Mouse (Mus musculus) heart, embryonic 16.5 days (tissue): ENCODE data around the gene Tmem243. TPM values are rescaled to one million over a fixed set of nuclear protein-coding genes. Genes with fewer than 3 reads are reported as not detected.
"Not testable (repeated sequence)": the region's sequence is repeated elsewhere in the genome, so short reads cannot be mapped to it uniquely, and the experiment has no call there.

Experiments used
- ATAC-seq: fragments of 200-750 bp; cut with Nextera tagmentation; replicated peaks from 2 replicates; pipeline ENCODE4 v1.8.0; 2017; ENCODE audit warnings: moderate number of reproducible peaks; ENCODE audit not compliant: insufficient read depth, low FRiP score; ENCODE audit errors: extremely low read depth
- H3K27ac ChIP-seq: fragments of 300-500 bp; sonication (generic); 2 replicates; pipeline ENCODE4 v1.5.1; 2014; ENCODE audit warnings: mild to moderate bottlenecking, low read length, control low read depth, moderate library complexity
- H3K27me3 ChIP-seq: fragments of 300-500 bp; sonication (generic); 2 replicates; pipeline ENCODE4 v1.6.1; 2014; ENCODE audit warnings: low read length, mixed read lengths; ENCODE audit not compliant: control insufficient read depth, insufficient read depth
- H3K36me3 ChIP-seq: fragments of 300-500 bp; sonication (generic); 2 replicates; pipeline ENCODE4 v1.6.1; 2014; ENCODE audit not compliant: control insufficient read depth, insufficient read depth
- H3K4me1 ChIP-seq: fragments of 300-500 bp; sonication (generic); 2 replicates; pipeline ENCODE4 v1.6.1; 2014; ENCODE audit warnings: low read length, mixed read lengths; ENCODE audit not compliant: control insufficient read depth, insufficient read depth
- H3K4me2 ChIP-seq: fragments of 300-500 bp; sonication (generic); 2 replicates; pipeline ENCODE4 v1.6.1; 2014; ENCODE audit warnings: low read depth, mild to moderate bottlenecking, control low read depth, low read length
- H3K4me3 ChIP-seq: fragments of 300-500 bp; sonication (generic); 2 replicates; pipeline ENCODE4 v1.5.1; 2014; ENCODE audit warnings: mild to moderate bottlenecking, control low read depth, low read length
- H3K9ac ChIP-seq: fragments of 300-500 bp; sonication (generic); 2 replicates; pipeline ENCODE4 v1.6.1; 2014; ENCODE audit warnings: low read length, control low read depth
- H3K9me3 ChIP-seq: fragments of 300-500 bp; sonication (generic); replicated peaks from 2 replicates; pipeline ENCODE4 v1.6.1; 2016; ENCODE audit warnings: low read length; ENCODE audit not compliant: control insufficient read depth
- WGBS: fragments of 180-500 bp; shearing (Covaris S2); extraction: QIAGEN DNeasy Blood & Tissue Kit; methylation state at CpG from one replicate; pipeline ENCODE4 v1.1.7; 2014; 5-methylcytosine and 5-hydroxymethylcytosine counted together
- polyA plus RNA-seq: library from polyadenylated mRNA; unstranded; fragments of >200 nt; fragmentation: Nextera tagmentation; extraction: Ambion mirVana; gene quantifications from 2 replicates; pipeline ENCODE4 v1.2.1, GENCODE M21; 2015

Tmem243 gene
- polyA plus RNA-seq, 1 experiment from 2014 or later = 10.4 TPM

DNA sequence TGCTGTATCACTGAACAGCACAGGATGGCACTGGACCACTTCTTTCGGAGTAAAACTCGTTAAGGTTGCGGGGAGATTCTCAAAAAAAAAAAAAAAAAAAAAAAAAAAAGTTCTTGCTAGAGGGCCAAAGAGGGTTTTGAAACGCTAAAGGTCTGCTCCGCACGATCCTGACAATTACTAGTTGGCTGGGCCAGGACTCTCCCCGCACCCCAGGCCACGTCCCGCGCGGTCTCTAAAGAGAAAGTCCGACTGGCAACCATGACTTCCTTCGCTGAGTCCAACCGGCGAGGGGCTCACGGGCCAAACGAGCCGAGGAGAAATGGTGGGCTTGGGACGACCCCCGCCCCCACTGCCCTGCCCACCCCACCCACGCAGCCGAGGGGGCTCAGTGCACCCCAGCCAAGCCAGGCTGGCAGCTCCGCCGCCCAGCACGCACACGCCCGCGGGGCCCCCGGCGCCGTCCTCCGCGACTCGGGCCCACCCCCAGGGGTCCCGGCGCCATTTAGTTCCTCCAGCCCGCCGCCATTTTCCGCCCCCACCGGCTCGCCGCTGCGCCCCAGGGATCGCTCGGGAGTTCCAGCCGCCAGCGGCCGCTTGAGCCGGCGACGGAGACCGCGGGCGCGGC is 60.5 kb downstream of the Tmem243 start:
- peak overlapping the region; percentile 99 for H3K27ac ChIP-seq
- no peaks in the 10 kb centered on the region for H3K9me3 ChIP-seq
- H3K36me3 ChIP-seq = no peaks in the 10 kb centered on the region
- peak overlapping the region; percentile 75 for H3K4me2 ChIP-seq
- H3K4me1 ChIP-seq = peaks cover 16% of the 10 kb centered on the region
- 2% methylated on average over 50 of the region's 55 CpGs for WGBS
- H3K27me3 ChIP-seq = no peaks in the 10 kb centered on the region
- H3K9ac ChIP-seq = peak overlapping the region; percentile 98
- peak; percentile 64 for ATAC-seq
- H3K4me3 ChIP-seq = peak overlapping the region; percentile 96

DNA sequence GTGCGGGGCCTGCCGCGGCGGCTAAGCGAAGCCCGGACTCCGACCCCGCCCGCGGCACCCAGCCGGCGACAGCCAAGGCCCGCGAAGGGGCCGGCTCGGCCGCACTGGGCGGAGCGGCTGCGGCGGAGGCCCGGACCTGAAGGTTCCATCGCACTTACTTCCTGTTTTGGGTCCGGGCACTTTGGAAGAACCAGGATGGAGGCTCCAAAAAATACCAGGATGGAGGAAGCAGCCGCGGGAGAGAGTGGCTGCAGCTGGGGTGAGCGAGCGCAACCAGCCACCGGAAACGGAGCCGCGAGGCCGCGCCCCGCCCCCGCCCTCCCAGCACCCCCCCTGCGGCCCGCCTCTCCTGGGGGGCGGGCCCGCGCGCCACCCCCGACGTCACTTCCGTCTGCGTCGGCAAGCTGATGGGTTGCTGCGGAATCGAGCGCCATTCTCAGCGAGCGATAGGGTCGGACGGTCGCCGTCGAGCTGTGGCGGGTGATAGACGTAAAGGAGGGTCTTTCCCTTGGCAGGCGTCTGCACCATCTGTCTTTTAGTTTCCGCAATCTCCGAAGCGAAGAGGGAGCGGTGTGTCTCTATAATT is 61.1 kb downstream of the Tmem243 start, which contains the start of gene Dmtf1:
Gene Dmtf1 (minus strand): TSS at position 321 of the 586 bp plus-strand sequence.
- Histone ChIP-seq H3K4me3 (peak within 1 kb of the TSS; percentile 96), H3K9me3 (no peaks in the 10 kb centered on the region), H3K4me1 (peaks cover 15% of the 10 kb centered on the region), H3K4me2 (peak within 1 kb of the TSS; percentile 79), H3K36me3 (no peaks in the 10 kb centered on the region), H3K27me3 (no peaks in the 10 kb centered on the region), H3K27ac (peak within 1 kb of the TSS; percentile 99), H3K9ac (peak within 1 kb of the TSS; percentile 98)
- 0% methylated on average over 61 of the region's 64 CpGs for WGBS
- peak; percentile 98 for ATAC-seq

DNA sequence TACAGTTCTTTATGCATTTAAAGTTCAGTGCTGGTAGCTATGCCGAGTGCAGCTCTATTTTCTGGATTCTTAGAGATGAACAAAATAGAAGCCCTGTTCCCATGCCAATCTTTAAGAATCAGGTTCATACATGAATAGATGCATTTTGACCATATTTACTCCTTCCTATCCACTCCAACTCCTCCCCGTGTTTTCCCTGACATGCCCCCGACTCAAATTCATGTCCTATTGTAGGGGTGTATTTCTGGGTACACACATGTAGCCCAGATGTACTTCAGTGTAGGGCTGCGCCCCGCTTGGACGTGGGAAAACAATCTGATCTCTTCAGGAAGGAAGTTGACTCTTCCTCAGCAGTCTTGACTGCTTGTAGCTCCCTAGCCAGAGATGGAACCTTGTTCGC is 61.6 kb downstream of the Tmem243 start:
- Histone ChIP-seq H3K9me3 (no peaks in the 10 kb centered on the region), H3K4me3 (peak overlapping the region; percentile 96), H3K36me3 (no peaks in the 10 kb centered on the region), H3K4me1 (peaks cover 10% of the 10 kb centered on the region), H3K9ac (peak overlapping the region; percentile 66), H3K27me3 (no peaks in the 10 kb centered on the region), H3K4me2 (peak overlapping the region; percentile 79), H3K27ac (peak overlapping the region; percentile 79)
- 7% methylated on average over 7 of the region's 7 CpGs for WGBS
- no peak; the same call in 1 of the 2 replicates for ATAC-seq

DNA sequence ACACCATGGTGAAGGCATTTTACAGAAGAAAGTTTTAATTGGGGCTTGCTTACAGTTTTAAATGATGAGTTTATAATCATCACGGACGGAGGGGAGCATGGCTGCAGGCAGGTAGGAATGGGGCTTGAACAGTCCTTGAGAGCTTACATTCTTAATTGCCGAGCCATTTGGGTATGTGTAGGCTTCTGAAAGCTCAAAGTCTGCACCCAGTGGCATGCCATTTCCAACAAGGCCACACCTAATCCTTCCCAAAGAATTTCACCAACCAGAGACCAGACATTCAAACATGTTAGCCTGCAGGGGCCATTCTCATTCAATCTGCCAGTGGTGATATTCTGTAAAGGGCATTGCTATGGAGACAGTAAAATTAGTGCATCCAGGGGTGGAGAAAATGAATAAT is 62.9 kb downstream of the Tmem243 start:
- no peaks in the 10 kb centered on the region for H3K36me3 ChIP-seq
- no peak overlapping the region for H3K4me3 ChIP-seq
- no peak overlapping the region for H3K27ac ChIP-seq
- H3K9ac ChIP-seq = no peak overlapping the region
- no peak overlapping the region for H3K4me2 ChIP-seq
- H3K4me1 ChIP-seq = peaks cover 9% of the 10 kb centered on the region
- no peak for ATAC-seq
- H3K9me3 ChIP-seq = no peaks in the 10 kb centered on the region
- WGBS = 89% methylated on average over 3 of the region's 3 CpGs
- no peaks in the 10 kb centered on the region for H3K27me3 ChIP-seq

DNA sequence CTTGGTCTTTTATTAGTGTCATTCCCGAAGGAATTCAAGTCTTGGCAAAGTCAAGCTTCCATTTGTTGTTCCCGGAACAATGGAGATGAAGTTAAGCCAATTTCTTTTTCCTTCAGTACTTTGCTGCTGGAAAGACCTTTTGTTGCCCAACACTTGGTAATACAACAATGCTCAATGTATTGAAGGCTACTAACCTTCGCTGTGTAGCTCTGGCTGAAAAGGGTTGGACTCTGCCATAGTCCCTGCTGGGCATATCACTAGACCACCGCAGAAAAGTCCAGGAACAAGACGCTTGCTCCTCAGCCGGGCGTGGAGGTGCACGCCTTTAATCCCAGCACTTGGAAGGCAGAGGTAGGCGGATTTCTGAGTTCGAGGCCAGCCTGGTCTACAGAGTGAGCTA is 64.7 kb downstream of the Tmem243 start:
- H3K4me2 ChIP-seq, H3K36me3 ChIP-seq, H3K4me3 ChIP-seq, H3K27ac ChIP-seq, H3K4me1 ChIP-seq, H3K27me3 ChIP-seq, H3K9ac ChIP-seq, ATAC-seq, H3K9me3 ChIP-seq: not testable (repeated sequence)
- WGBS = 83% methylated on average over 10 of the region's 10 CpGs

DNA sequence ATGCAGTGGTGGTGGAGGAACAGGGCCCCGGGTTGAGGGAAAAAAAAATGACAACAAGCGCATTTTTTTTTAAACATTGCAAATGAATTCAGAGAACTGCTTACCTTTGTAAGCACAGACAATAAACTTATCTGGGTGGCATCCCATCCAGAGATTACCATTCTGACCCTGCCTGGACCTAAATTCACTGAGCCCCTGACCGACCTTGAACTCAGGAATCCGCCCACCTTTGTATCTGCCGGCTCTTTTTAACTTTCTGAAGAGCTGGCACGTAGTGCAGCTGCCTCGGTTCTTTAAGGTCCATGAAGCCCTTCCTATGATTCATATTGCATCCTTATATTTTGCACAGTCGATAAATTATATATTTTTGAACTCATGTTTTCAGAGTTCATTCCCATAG is 65.9 kb downstream of the Tmem243 start:
- 67% methylated on average over 8 of the region's 8 CpGs for WGBS

DNA sequence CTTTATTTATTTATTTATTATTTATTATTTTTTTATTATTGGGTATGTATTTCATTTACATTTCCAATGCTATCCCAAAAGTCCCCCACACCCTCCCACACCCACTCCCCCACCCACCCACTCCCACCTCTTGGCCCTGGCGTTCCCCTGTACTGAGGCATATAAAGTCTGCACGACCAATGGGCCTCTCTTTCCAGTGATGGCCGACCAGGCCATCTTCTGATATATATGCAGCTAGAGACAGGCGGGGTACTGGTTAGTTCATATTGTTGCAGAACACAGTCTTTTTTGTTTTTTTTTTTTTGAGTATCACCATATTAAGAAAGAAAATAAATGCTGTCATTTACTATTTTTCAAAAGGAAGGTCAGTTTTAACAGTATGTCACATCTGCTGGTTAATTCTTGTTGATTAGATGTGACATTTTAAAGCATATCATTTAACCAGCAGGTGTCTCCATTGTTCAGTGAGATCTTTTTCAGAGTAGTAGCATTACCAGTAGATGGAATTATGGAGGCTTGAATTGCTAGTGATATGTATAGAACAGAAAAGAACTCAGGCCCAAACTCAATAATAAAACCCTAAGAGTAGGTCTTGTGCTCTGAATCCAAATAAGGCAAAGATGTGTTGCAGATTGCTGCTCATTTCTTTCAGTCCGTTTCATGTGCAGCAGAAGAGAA is 69.0 kb downstream of the Tmem243 start:
- H3K36me3 ChIP-seq, ATAC-seq, H3K4me3 ChIP-seq, H3K27ac ChIP-seq, H3K4me2 ChIP-seq, H3K4me1 ChIP-seq, H3K9ac ChIP-seq, H3K27me3 ChIP-seq, H3K9me3 ChIP-seq: not testable (repeated sequence)
- WGBS = 86% methylated on average over 4 of the region's 5 CpGs

More for the DNA sequence above, 65.9 kb downstream of the Tmem243 start:
- Histone ChIP-seq H3K27ac (no peak overlapping the region), H3K4me3 (no peak overlapping the region), H3K4me1 (peaks cover 5% of the 10 kb centered on the region), H3K9ac (no peak overlapping the region), H3K9me3 (no peaks in the 10 kb centered on the region), H3K4me2 (no peak overlapping the region), H3K27me3 (no peaks in the 10 kb centered on the region), H3K36me3 (no peaks in the 10 kb centered on the region)
- ATAC-seq = no peak

DNA sequence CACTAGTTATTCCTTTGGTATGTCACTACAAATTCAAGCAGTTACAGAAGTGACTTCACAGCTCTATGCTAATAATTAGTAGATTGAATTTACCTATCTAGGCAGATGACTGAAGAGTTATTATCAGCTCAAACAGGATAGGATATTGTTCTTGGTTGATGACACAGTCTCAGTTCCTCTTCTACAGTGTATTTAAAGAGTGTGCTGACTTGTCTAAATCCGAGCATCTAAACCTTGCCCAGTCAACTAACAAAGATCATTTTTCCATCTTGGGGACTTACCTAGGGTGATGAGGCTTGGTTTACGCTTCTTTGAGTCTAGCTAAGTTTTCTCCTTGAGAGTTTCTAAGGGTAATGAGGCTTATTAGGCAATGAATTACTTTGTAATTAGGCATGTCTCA is 72.8 kb downstream of the Tmem243 start:
- 64% methylated on average over 2 of the region's 2 CpGs for WGBS
- Histone ChIP-seq H3K4me1 (no peaks in the 10 kb centered on the region), H3K4me2 (no peak overlapping the region), H3K27me3 (no peaks in the 10 kb centered on the region), H3K9me3 (no peaks in the 10 kb centered on the region), H3K36me3 (no peaks in the 10 kb centered on the region), H3K4me3 (no peak overlapping the region), H3K9ac (no peak overlapping the region), H3K27ac (no peak overlapping the region)
- no peak for ATAC-seq

DNA sequence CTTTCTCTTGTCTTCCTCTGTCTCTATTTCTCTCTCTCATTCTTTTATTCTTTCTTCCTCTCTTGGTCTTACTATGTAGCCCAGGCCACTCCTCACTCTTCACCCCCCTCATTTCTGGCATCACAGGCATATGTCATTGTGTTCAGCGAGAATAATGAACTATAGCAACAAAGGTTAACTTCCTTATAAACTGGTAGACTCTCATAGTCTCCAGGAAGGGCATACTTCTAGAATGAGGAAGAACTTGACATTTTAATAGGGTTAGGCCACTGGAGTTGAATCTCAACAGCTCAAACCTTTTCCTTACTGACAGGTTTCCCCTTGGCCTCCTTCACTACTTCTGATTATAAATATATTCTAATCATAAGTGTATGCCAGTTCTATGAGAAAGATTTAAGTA is 86.0 kb downstream of the Tmem243 start:
- no peaks in the 10 kb centered on the region for H3K36me3 ChIP-seq
- H3K4me3 ChIP-seq = no peak overlapping the region
- no peak overlapping the region for H3K9ac ChIP-seq
- no peak overlapping the region for H3K4me2 ChIP-seq
- H3K9me3 ChIP-seq = no peaks in the 10 kb centered on the region
- no peaks in the 10 kb centered on the region for H3K27me3 ChIP-seq
- 55% methylated on average over 1 of the region's 1 CpGs for WGBS
- ATAC-seq = no peak
- no peak overlapping the region for H3K27ac ChIP-seq
- no peaks in the 10 kb centered on the region for H3K4me1 ChIP-seq
